Mouse (Mus musculus) stomach, postnatal 0 days (tissue): ENCODE results near the gene 1700042G07Rik.

Experiments used
- CTCF ChIP-seq: IDR thresholded peaks from 2 replicates; pipeline ENCODE4 v1.5.1; 2016; ENCODE audit warnings: antibody characterized with exemption, low read depth, mild to moderate bottlenecking, moderate library complexity
- EP300 ChIP-seq: optimal IDR thresholded peaks from 2 replicates; pipeline ENCODE3; 2016; ENCODE audit warnings: antibody characterized with exemption

GRCm38 (mm10) chr4:116217046-116217445 is 43.9 kb downstream of the 1700042G07Rik start:
- TF ChIP-seq CTCF (no peak), EP300 (no peak)
